Mouse (Mus musculus) embryonic facial prominence, embryonic 13.5 days (tissue): ENCODE results near the gene Hbb-bh1. TPM values are rescaled to one million over a fixed set of nuclear protein-coding genes. Genes with fewer than 3 reads are reported as not detected.
"Not testable (repeated sequence)": the region's sequence is repeated elsewhere in the genome, so short reads cannot be mapped to it uniquely, and the experiment has no call there.

Experiments
- ATAC-seq: fragments of 200-750 bp; cut with Nextera tagmentation; 2 replicates; pipeline ENCODE4 v1.8.0; 2017; ENCODE audit warnings: low read depth; ENCODE audit not compliant: insufficient number of reproducible peaks, insufficient read depth, low FRiP score, low TSS enrichment
- H3K27ac ChIP-seq: fragments of 300-500 bp; sonication (generic); 2 replicates; pipeline ENCODE4 v1.5.1; 2015; ENCODE audit warnings: moderate library complexity, mild to moderate bottlenecking, inconsistent platforms
- H3K27me3 ChIP-seq: fragments of 300-500 bp; sonication (generic); 2 replicates; pipeline ENCODE4 v1.6.1; 2015; ENCODE audit warnings: mild to moderate bottlenecking, inconsistent platforms
- H3K36me3 ChIP-seq: fragments of 300-500 bp; sonication (generic); 2 replicates; pipeline ENCODE4 v1.6.1; 2015; ENCODE audit warnings: mild to moderate bottlenecking, inconsistent platforms
- H3K4me1 ChIP-seq: fragments of 300-500 bp; sonication (generic); 2 replicates; pipeline ENCODE4 v1.6.1; 2015; ENCODE audit warnings: inconsistent platforms
- H3K4me2 ChIP-seq: fragments of 300-500 bp; sonication (generic); 2 replicates; pipeline ENCODE4 v1.6.1; 2015; ENCODE audit warnings: moderate library complexity, mild to moderate bottlenecking, inconsistent platforms
- H3K4me3 ChIP-seq: fragments of 300-500 bp; sonication (generic); 2 replicates; pipeline ENCODE4 v1.5.1; 2015; ENCODE audit warnings: mild to moderate bottlenecking, inconsistent platforms
- H3K9ac ChIP-seq: fragments of 300-500 bp; sonication (generic); 2 replicates; pipeline ENCODE4 v1.6.1; 2015; ENCODE audit warnings: mild to moderate bottlenecking, inconsistent platforms
- H3K9me3 ChIP-seq: fragments of 300-500 bp; sonication (generic); 2 replicates; pipeline ENCODE4 v1.6.1; 2016; ENCODE audit warnings: inconsistent platforms
- WGBS: fragments of 180-500 bp; shearing (Covaris S2); methylation state at CpG from one replicate; pipeline ENCODE4 v1.1.7; 2015; ENCODE audit warnings: mixed read lengths; 5-methylcytosine and 5-hydroxymethylcytosine counted together
- polyA plus RNA-seq: library from polyadenylated mRNA; unstranded; fragments of >200 nt; fragmentation: Nextera tagmentation; extraction: Ambion mirVana; gene quantifications from 2 replicates; pipeline ENCODE4 v1.2.1, GENCODE M21; 2015

The Hbb-bh1 gene
- polyA plus RNA-seq, 1 experiment from 2014 or later: 96.8 TPM

GRCm38 (mm10) chr7:103844525-103845325, 1.8 kb upstream of the Hbb-bh1 start:
- H3K36me3 ChIP-seq: no peaks in the 10 kb centered on the region
- 62% methylated on average over 2 of the region's 2 CpGs for WGBS
- H3K9me3 ChIP-seq: no peaks in the 10 kb centered on the region
- H3K27me3 ChIP-seq: no peaks in the 10 kb centered on the region
- H3K4me2 ChIP-seq: no peak overlapping the region
- no peak overlapping the region for H3K9ac ChIP-seq
- no peak overlapping the region for H3K27ac ChIP-seq
- H3K4me1 ChIP-seq: no peaks in the 10 kb centered on the region
- no peak for ATAC-seq
- H3K4me3 ChIP-seq: no peak overlapping the region

- 67% methylated on average over 3 of the region's 3 CpGs for WGBS
- H3K9me3 ChIP-seq: no peaks in the 10 kb centered on the region
- no peaks in the 10 kb centered on the region for H3K36me3 ChIP-seq
- no peak within 1 kb of the TSS for H3K27ac ChIP-seq
- H3K4me1 ChIP-seq: no peaks in the 10 kb centered on the region
- H3K4me2 ChIP-seq: no peak within 1 kb of the TSS
- H3K4me3 ChIP-seq: no peak within 1 kb of the TSS
- ATAC-seq: no peak
- no peak within 1 kb of the TSS for H3K9ac ChIP-seq
- no peaks in the 10 kb centered on the region for H3K27me3 ChIP-seq
Measured at GRCm38 (mm10) chr7:103840268-103840667, 2.7 kb downstream of the Hbb-bh1 start, which contains the start of gene Hbb-bh2. Hbb-bh2 (minus strand) TSS chr7:103840520.

DNA sequence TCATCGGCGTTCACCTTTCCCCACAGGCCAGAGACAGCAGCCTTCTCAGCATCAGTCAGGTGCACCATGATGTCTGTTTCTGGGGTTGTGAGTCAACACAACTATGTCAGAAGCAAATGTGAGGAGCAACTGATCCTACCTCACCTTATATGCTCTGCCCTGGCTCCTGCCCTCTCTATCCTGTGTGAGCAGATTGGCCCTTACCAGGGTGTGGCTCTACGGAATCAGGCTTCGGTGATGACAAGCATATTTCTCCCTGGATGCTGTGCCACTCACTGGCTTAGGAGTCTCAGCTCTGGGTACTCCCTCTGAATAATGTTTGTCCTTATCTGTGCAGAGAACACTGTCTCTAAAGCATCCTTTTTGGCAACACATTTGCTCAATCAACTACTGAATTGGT, 15.2 kb downstream of the Hbb-bh1 start, which contains the start of gene Hbb-bs:
Gene Hbb-bs, minus strand, starts transcription at position 289 of the 400 bp plus-strand sequence.
- Histone ChIP-seq H3K4me1 (no peaks in the 10 kb centered on the region), H3K9me3 (no peaks in the 10 kb centered on the region), H3K27me3 (no peaks in the 10 kb centered on the region), H3K36me3 (no peaks in the 10 kb centered on the region), H3K4me3 (no peak within 1 kb of the TSS), H3K4me2 (no peak within 1 kb of the TSS), H3K27ac (no peak within 1 kb of the TSS), H3K9ac (no peak within 1 kb of the TSS)
- 94% methylated on average over 4 of the region's 4 CpGs for WGBS
- ATAC-seq: no peak

- not testable (repeated sequence) for H3K27me3 ChIP-seq, H3K27ac ChIP-seq, ATAC-seq, H3K4me2 ChIP-seq, H3K4me1 ChIP-seq, H3K9ac ChIP-seq, H3K36me3 ChIP-seq, H3K9me3 ChIP-seq, H3K4me3 ChIP-seq
- whole genome bisulfite sequencing: no CpG with 5 or more reads among the region's 2 CpGs
Measured at GRCm38 (mm10) chr7:103827139-103827538, 15.8 kb downstream of the Hbb-bh1 start.

DNA sequence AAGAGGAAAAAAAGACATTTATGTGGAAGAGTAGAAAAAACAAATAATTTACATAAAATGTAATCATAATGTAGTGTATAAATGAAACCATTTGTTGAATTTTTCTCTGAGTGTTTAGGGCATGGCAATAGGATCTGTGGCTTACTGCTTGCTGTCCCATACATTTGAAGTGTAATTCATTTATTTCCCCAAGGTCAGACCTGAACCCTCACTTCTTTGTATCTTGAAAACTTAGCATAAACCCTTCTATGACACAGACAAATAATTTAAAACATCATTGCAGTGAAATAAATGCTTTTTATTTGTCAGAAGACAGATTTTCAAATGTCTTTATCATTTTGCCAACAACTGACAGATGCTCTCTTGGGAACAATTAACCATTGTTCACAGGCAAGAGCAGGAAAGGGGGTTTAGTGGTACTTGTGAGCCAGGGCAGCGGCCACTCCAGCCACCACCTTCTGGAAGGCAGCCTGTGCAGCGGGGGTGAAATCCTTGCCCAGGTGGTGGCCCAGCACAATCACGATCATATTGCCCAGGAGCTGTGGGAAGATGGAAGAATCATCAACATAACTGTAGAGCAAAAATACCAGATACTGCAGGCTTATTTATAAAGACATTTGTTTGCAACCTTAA, 16.6 kb downstream of the Hbb-bh1 start:
- no peak overlapping the region for H3K4me2 ChIP-seq
- 48% methylated on average over 3 of the region's 3 CpGs for WGBS
- no peaks in the 10 kb centered on the region for H3K4me1 ChIP-seq
- H3K9ac ChIP-seq: no peak overlapping the region
- H3K9me3 ChIP-seq: no peaks in the 10 kb centered on the region
- no peaks in the 10 kb centered on the region for H3K36me3 ChIP-seq
- H3K27me3 ChIP-seq: no peaks in the 10 kb centered on the region
- ATAC-seq: no peak
- H3K4me3 ChIP-seq: no peak overlapping the region
- no peak overlapping the region for H3K27ac ChIP-seq

DNA sequence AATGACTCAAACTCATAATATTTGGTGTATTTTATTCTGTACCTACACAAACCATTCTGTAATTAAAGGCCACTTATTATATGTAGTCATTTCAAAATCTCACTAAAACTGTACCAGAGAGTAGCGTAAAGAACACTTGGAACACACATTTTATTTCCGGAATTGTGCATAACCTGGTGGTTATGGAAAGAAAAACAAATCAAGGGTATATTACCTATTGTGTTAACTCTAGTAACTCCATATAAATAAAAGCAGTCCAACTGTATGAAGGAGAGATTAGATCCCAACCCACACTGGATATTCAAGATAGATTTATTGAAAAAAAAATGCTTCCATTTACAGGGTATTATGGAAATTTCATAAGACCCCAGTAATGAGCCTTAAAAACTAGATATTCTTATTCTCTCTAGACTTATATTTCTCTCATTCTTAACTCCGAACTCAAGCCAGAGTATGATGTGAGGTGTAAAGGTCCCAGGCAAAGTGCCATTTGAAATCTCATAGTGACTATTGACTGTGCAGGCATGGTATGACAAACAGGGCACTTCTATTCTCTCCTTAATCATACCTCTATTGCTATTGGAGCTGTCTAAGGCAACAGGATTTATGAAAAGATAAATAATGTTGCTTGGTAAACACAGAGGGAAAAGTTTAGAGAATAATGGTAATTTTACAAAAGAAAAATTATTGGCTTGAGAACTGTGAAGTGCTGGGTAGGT, 17.3 kb downstream of the Hbb-bh1 start:
- Histone ChIP-seq H3K36me3 (no peaks in the 10 kb centered on the region), H3K4me1 (no peaks in the 10 kb centered on the region), H3K4me3 (no peak overlapping the region), H3K27me3 (no peaks in the 10 kb centered on the region), H3K4me2 (no peak overlapping the region), H3K9me3 (no peaks in the 10 kb centered on the region), H3K9ac (no peak overlapping the region), H3K27ac (no peak overlapping the region)
- 87% methylated on average over 3 of the region's 3 CpGs for WGBS
- ATAC-seq: no peak

DNA sequence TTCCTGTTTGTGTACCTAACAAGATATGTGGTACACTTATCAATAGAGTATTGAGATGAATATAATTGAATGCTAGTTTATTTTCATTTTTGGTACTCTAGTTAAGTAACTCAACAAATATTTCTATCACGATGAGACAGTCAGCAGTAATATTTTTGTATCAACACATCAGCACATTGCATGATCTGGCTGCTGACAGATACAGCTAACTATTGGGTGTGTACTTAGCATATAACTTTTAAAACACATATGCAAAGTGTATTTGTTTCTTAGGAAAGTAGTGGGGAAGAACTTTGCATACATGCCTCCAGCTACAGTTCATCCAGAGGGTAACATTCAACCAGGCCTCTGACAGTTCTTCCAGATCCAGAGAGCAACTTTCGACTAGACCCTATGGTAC, 18.4 kb downstream of the Hbb-bh1 start:
- H3K9me3 ChIP-seq: no peaks in the 10 kb centered on the region
- WGBS: 76% methylated on average over 2 of the region's 2 CpGs
- H3K36me3 ChIP-seq: no peaks in the 10 kb centered on the region
- no peak for ATAC-seq
- no peaks in the 10 kb centered on the region for H3K27me3 ChIP-seq
- no peak overlapping the region for H3K9ac ChIP-seq
- H3K27ac ChIP-seq: no peak overlapping the region
- no peak overlapping the region for H3K4me3 ChIP-seq
- H3K4me1 ChIP-seq: no peaks in the 10 kb centered on the region
- H3K4me2 ChIP-seq: no peak overlapping the region

DNA sequence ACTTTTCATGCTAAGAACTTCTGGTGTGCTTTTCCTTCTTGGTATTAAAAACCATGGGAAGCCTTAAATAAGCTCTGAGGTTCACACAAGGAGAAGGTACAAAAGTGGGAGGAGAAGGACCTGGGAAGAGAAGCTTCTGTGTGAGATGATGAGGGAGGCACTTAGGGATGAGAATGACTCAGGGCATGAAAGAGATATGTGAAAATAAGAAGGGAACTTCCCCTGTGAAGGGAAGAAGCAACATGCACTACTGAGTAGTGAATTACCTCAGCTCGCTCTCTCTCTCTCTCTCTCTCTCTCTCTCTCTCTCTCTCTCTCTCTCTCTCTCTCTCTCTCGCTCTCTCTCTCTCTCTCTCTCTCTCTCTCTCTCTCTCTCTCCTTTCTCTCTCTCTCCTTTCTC, 27.9 kb downstream of the Hbb-bh1 start:
- WGBS: 67% methylated on average over 1 of the region's 2 CpGs
- not testable (repeated sequence) for H3K4me3 ChIP-seq, ATAC-seq

DNA sequence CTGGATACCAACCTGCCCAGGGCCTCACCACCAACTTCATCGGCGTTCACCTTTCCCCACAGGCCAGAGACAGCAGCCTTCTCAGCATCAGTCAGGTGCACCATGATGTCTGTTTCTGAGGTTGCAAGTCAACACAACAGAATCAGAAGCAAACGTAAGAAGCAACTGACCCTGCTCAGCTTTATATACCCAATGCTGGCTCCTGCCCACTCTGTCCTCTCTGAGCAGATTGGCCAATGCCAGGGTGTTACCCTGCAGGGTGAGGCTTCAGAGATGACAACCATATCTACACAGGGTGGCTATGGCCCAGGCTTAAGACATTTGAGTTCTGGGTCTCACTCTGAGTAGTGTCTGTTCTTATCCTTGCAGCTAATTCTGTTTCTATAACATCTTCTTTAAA, 29.2 kb downstream of the Hbb-bh1 start, which contains the start of gene Hbb-bt:
Gene Hbb-bt, minus strand, starts transcription at position 231 of the 400 bp plus-strand sequence.
- no peak within 1 kb of the TSS for H3K4me2 ChIP-seq
- no peak within 1 kb of the TSS for H3K27ac ChIP-seq
- H3K36me3 ChIP-seq: no peaks in the 10 kb centered on the region
- 90% methylated on average over 3 of the region's 3 CpGs for WGBS
- H3K9ac ChIP-seq: no peak within 1 kb of the TSS
- H3K9me3 ChIP-seq: no peaks in the 10 kb centered on the region
- H3K4me1 ChIP-seq: no peaks in the 10 kb centered on the region
- ATAC-seq: no peak
- no peak within 1 kb of the TSS for H3K4me3 ChIP-seq
- no peaks in the 10 kb centered on the region for H3K27me3 ChIP-seq

More for the DNA sequence above, 27.9 kb downstream of the Hbb-bh1 start:
- H3K9ac ChIP-seq, H3K4me2 ChIP-seq, H3K36me3 ChIP-seq, H3K9me3 ChIP-seq, H3K4me1 ChIP-seq, H3K27ac ChIP-seq, H3K27me3 ChIP-seq: not testable (repeated sequence)

DNA sequence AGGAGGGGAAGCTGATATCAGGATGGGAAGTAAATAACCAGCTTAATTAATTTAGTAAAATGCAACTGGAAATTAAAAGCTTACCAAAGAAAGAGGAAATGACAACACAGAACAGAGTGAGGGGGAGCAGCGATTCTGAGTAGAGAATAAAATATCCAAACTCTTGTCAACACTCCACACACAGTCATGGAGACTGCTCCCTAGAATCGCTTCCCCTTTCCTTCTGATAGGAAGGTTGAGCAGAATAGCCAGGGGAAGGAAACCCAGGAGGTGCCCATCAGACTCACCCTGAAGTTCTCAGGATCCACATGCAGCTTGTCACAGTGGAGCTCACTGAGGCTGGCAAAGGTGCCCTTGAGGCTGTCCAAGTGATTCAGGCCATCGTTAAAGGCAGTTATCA, 29.8 kb downstream of the Hbb-bh1 start:
- H3K4me3 ChIP-seq, ATAC-seq, H3K36me3 ChIP-seq, H3K9me3 ChIP-seq, H3K4me1 ChIP-seq, H3K9ac ChIP-seq, H3K27ac ChIP-seq, H3K4me2 ChIP-seq, H3K27me3 ChIP-seq: not testable (repeated sequence)
- WGBS: no CpG with 5 or more reads among the region's 3 CpGs

- no peaks in the 10 kb centered on the region for H3K9me3 ChIP-seq
- 67% methylated on average over 1 of the region's 1 CpGs for WGBS
- H3K27ac ChIP-seq: no peak overlapping the region
- no peaks in the 10 kb centered on the region for H3K4me1 ChIP-seq
- no peak overlapping the region for H3K4me2 ChIP-seq
- ATAC-seq: no peak
- no peaks in the 10 kb centered on the region for H3K36me3 ChIP-seq
- no peaks in the 10 kb centered on the region for H3K27me3 ChIP-seq
- H3K4me3 ChIP-seq: no peak overlapping the region
- H3K9ac ChIP-seq: no peak overlapping the region
Measured at GRCm38 (mm10) chr7:103812174-103812573, 30.8 kb downstream of the Hbb-bh1 start.
